Mouse (Mus musculus): ENCODE data around the gene 1700019A02Rik.

DNA sequence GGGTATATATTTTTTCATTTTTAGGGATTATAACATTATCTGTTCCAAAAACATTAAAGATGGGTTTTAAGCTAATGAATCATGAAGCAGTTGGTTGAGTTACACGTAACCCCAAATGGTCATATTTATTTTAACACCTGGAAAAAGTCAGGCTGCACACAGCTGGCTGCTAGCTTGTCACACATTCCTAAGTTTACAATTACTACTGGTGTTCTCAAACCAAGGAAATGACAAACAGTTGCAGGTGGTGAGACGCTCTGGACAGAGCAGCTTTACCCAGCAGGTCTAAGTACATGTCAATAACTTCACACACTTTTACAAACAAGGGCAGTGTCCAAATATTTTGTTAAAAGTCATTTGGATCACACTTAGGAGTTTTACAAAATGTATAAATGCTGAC is 64.4 kb downstream of the 1700019A02Rik start:
- no peak for TF ChIP-seq CTCF (IDR thresholded peaks at IDR 0.05; ENCODE audit: control insufficient read depth, insufficient read depth, low read length)
- TF ChIP-seq POLR2A (IDR thresholded peaks at IDR 0.05; ENCODE audit: borderline replicate concordance, control insufficient read depth, low read depth, low read length), result no peak
